Mouse (Mus musculus) left cerebral cortex, adult 11 months (tissue): ENCODE data around the gene Mlst8.
"Not testable (repeated sequence)": the region's sequence is repeated elsewhere in the genome, so short reads cannot be mapped to it uniquely, and the experiment has no call there.

Source experiments
- DNase-seq: peaks from one replicate; pipeline ENCODE4 v3.0.0; 2022; ENCODE audit warnings: low spot score

The Mlst8 gene

GRCm38 (mm10) chr17:24468636-24469246 is 10.1 kb downstream of the Mlst8 start:
- no peak for DNase-seq

GRCm38 (mm10) chr17:24463374-24464133 is 15.3 kb downstream of the Mlst8 start:
- DNase-seq, result no peak

- DNase-seq, result no peak
These were observed 15.9 kb downstream of the Mlst8 start for GRCm38 (mm10) chr17:24462932-24463331.

GRCm38 (mm10) chr17:24461580-24461979 is 17.3 kb downstream of the Mlst8 start:
- DNase-seq, result no peak

GRCm38 (mm10) chr17:24455523-24456206 is 23.2 kb downstream of the Mlst8 start:
- DNase-seq, result not testable (repeated sequence)

- peak; percentile 99 for DNase-seq
These were observed 23.9 kb downstream of the Mlst8 start for GRCm38 (mm10) chr17:24454756-24455522.

GRCm38 (mm10) chr17:24454218-24454755 is 24.6 kb downstream of the Mlst8 start:
- no peak for DNase-seq

GRCm38 (mm10) chr17:24453372-24453771 is 25.5 kb downstream of the Mlst8 start:
- no peak for DNase-seq

- no peak for DNase-seq
These were observed 27.7 kb downstream of the Mlst8 start for GRCm38 (mm10) chr17:24451220-24451619.

- no peak for DNase-seq
These were observed 29.4 kb downstream of the Mlst8 start for GRCm38 (mm10) chr17:24449507-24449906.

GRCm38 (mm10) chr17:24446590-24446989 is 32.3 kb downstream of the Mlst8 start:
- DNase-seq, result no peak

GRCm38 (mm10) chr17:24443409-24443808 is 35.5 kb downstream of the Mlst8 start:
- DNase-seq, result no peak

- DNase-seq, result no peak
These were observed 36.2 kb downstream of the Mlst8 start, which contains the start of gene Dnase1l2 for GRCm38 (mm10) chr17:24442632-24443155. Dnase1l2 (minus strand) TSS chr17:24443105.

- no peak for DNase-seq
These were observed 36.8 kb downstream of the Mlst8 start for GRCm38 (mm10) chr17:24442107-24442506.

- no peak for DNase-seq
These were observed 37.7 kb downstream of the Mlst8 start for GRCm38 (mm10) chr17:24441148-24441547.

- no peak for DNase-seq
These were observed 38.5 kb downstream of the Mlst8 start for GRCm38 (mm10) chr17:24440377-24440776.

- no peak for DNase-seq
These were observed 41.9 kb downstream of the Mlst8 start for GRCm38 (mm10) chr17:24437016-24437415.

- no peak for DNase-seq
These were observed 49.5 kb downstream of the Mlst8 start for GRCm38 (mm10) chr17:24429201-24429983.

- DNase-seq, result no peak
These were observed 51.7 kb downstream of the Mlst8 start for GRCm38 (mm10) chr17:24427170-24427557.

GRCm38 (mm10) chr17:24426471-24427169 is 52.3 kb downstream of the Mlst8 start, which contains the start of gene Eci1:
Eci1 (plus strand) TSS chr17:24426641.
- peak; percentile 88 for DNase-seq
